Mouse (Mus musculus) cortical plate, adult 2 months (tissue): ENCODE measurements at regions not wholly inside any gene's neighbourhood (a gene's known extent, or its start where the extent isn't known, plus 50 kb on each side); places are given as distances from the start of the nearest gene placed in this dataset.

ENCODE experiments used
- CTCF ChIP-seq: fragments of 200-500 bp; IDR thresholded peaks from 2 replicates; pipeline ENCODE4 v1.5.1; 2011; ENCODE audit warnings: mild to moderate bottlenecking, control low read depth, low read length; ENCODE audit not compliant: insufficient read depth; ENCODE audit errors: extremely low read depth
- POLR2A ChIP-seq: fragments of 200-500 bp; IDR thresholded peaks from 2 replicates; pipeline ENCODE4 v1.6.1; 2011; ENCODE audit warnings: mild to moderate bottlenecking, low read length, control low read depth; ENCODE audit not compliant: insufficient read depth; ENCODE audit errors: extremely low read depth

GRCm38 (mm10) chr3:54559053-54559452 lies 133.6 kb upstream of the Supt20 start:
- no peak for TF ChIP-seq CTCF
- no peak for TF ChIP-seq POLR2A
